Mouse (Mus musculus): ENCODE measurements around the gene Gm43064. TPM values are rescaled to one million over a fixed set of nuclear protein-coding genes. Genes with fewer than 3 reads are reported as not detected.
"Not testable (repeated sequence)": the region's sequence is repeated elsewhere in the genome, so short reads cannot be mapped to it uniquely, and the experiment has no call there.

The Gm43064 gene
- polyA plus RNA-seq, 1 experiment from 2014 or later: 0.60 TPM

DNA sequence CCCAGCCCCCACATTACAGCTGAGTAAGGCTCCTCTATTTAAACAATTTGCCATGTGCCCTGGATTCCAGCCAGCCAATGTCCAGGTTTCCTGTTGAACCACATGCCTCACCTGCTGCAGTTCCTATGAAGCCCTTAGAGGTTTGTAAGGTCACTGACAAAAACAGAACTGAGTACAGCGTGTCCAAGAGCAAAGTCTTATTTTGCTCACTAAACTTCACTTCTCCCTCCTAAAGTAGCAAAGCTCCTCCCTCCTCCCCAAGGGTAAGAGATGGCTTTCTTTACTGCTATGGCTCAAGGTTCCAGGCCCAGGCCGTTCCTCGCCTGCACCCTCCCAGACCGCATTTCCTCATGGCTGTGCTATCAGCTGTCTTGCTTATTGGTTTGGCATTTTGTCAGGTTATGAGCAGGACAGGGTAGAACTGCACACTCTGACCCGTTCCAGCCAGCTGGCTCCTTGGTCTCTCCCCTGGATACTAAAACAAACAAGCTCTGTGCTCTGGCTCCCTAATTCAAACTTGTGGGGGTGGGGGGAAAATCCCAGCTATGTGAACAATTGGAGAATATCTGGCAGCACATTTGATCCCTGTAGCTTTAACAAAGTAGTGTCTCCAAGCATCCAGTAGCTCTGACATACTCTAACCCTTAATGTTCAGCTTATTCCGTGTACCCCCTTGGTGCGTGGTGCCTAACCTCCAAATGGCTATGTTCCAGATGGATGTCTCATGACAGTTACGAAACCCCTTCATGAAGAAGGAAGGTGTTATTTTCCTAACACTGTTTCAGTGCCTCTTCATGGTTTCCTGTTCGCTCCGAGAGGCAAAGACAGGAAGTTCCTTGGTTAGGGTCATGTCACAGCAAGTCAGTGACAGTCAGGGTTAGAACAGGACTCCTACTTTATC lies 7.5 kb upstream of the Gm43064 start:
- Histone ChIP-seq H3K4me3 (no peak overlapping the region; the same call in 1 of the 2 replicates), H3K4me2 (peak overlapping the region; percentile 38), H3K9ac (peak overlapping the region; percentile 67), H3K9me3 (replicated peaks) (no peaks in the 10 kb centered on the region), H3K27me3 (replicated peaks) (no peaks in the 10 kb centered on the region), H3K36me3 (peaks cover 57% of the 10 kb centered on the region), H3K4me1 (peaks cover 91% of the 10 kb centered on the region), H3K27ac (peak overlapping the region; percentile 94)
- 21% methylated on average over 10 of the region's 10 CpGs for WGBS (ENCODE audit: insufficient replicate concordance)
- ATAC-seq: peak; percentile 68

DNA sequence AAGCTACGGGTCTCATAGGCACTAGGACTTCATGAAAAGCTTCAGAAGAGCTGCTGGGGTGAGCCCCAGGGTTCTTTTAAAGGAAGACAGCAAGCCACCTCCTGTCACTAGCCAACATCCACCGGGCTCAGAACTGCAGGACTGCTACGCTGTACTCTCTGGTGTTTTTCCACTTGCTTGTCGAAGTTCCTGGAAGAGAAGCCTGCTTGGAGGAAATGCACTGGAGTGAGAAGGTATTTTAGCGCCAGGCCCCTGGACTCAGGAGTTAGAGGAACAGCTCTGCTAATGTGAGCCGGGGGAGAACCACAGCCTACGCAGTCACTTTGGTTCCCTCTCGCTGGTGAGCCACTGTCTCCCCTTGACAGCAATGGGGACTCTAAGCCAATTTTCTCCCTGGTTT lies 6.5 kb upstream of the Gm43064 start:
- Histone ChIP-seq H3K4me2 (0 out of 2 replicates have a peak overlapping the region, but pooled peaks have one; percentile 15), H3K36me3 (peaks cover 67% of the 10 kb centered on the region), H3K4me1 (peaks cover 91% of the 10 kb centered on the region)

DNA sequence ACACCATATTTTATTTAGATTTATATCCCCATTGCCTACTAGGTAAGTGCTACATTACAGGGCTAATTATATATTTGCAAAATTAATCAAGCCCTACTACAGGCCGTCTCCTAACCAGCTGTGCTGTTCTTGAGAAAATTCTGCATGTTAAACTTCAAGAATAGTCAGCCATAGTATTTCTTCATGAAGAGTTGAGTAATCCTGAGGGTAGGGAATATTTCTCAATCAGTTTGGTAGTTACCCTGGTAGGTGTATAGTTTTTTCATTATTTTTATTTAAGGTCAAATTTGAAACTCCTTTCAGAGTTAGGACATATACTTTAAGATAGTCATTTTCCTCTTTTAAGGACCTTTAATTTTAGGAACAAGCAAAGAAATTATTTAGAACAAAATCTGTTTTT lies 3.7 kb upstream of the Gm43064 start:
- no peak overlapping the region for H3K4me3 ChIP-seq
- H3K36me3 ChIP-seq: peaks cover 67% of the 10 kb centered on the region
- WGBS (ENCODE audit: insufficient replicate concordance): 83% methylated on average over 1 of the region's 1 CpGs
- H3K27me3 ChIP-seq (replicated peaks): no peaks in the 10 kb centered on the region
- peak overlapping the region; percentile 35 for H3K4me2 ChIP-seq
- 0 out of 2 replicates have a peak overlapping the region, but pooled peaks have one; percentile 12 for H3K9ac ChIP-seq
- H3K27ac ChIP-seq: peak overlapping the region; percentile 94
- no peaks in the 10 kb centered on the region for H3K9me3 ChIP-seq (replicated peaks)
- no peak for ATAC-seq
- peaks cover 81% of the 10 kb centered on the region for H3K4me1 ChIP-seq

More for the DNA sequence above, 6.5 kb upstream of the Gm43064 start:
- 52% methylated on average over 8 of the region's 8 CpGs for WGBS (ENCODE audit: insufficient replicate concordance)
- no peaks in the 10 kb centered on the region for H3K9me3 ChIP-seq (replicated peaks)
- ATAC-seq: no peak
- peak overlapping the region; percentile 49 for H3K9ac ChIP-seq
- H3K27ac ChIP-seq: peak overlapping the region; percentile 94
- H3K27me3 ChIP-seq (replicated peaks): no peaks in the 10 kb centered on the region
- no peak overlapping the region for H3K4me3 ChIP-seq

DNA sequence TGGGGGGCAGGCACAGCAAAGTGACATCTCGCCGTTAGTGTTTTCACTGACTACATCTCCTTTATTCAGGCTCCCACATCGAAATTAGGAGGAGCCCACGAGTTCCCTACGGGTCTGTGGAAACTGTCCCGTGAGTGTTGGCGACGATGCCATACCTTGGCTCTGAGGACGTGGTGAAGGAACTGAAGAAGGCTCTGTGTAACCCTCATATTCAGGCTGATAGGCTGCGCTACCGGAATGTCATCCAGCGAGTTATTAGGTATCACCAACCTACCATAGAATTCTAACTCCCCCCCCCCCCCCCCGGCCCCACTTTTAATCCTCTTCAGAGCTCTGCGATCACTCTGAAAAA lies 402 bp downstream of the Gm43064 start:
- ATAC-seq: peak; percentile 62
- under 1% methylated on average over 14 of the region's 14 CpGs for WGBS (ENCODE audit: insufficient replicate concordance)
- Histone ChIP-seq H3K9ac (peak overlapping the region; percentile 88), H3K36me3 (peaks cover 64% of the 10 kb centered on the region), H3K4me3 (peak overlapping the region; percentile 96), H3K27me3 (replicated peaks) (no peaks in the 10 kb centered on the region), H3K4me2 (peak overlapping the region; percentile 75), H3K27ac (peak overlapping the region; percentile 97), H3K9me3 (replicated peaks) (no peaks in the 10 kb centered on the region), H3K4me1 (peaks cover 57% of the 10 kb centered on the region)

DNA sequence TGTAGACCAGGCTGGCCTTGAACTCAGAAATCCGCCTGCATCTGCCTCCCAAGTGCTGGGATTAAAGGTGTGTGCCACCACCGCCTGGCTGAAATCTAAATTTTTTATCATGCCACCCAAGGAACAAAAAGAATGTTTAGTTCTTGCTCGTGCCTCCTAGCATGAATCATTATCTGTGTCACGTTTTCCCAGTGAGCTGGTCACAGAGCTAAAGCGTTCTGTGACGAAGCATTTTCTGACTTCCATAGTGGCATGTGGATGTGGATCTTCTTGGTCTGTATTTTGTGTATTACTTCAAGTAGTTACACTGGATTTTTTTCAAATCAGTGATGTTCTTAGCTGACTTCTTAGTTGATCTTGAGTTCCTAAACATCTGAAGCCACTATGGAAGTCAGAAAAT lies 1.6 kb downstream of the Gm43064 start:
- peaks cover 62% of the 10 kb centered on the region for H3K36me3 ChIP-seq
- H3K27me3 ChIP-seq (replicated peaks): no peaks in the 10 kb centered on the region
- ATAC-seq: no peak
- H3K4me2 ChIP-seq: peak overlapping the region; percentile 75
- WGBS (ENCODE audit: insufficient replicate concordance): 61% methylated on average over 6 of the region's 6 CpGs
- peaks cover 47% of the 10 kb centered on the region for H3K4me1 ChIP-seq
- H3K27ac ChIP-seq: peak overlapping the region; percentile 97
- H3K4me3 ChIP-seq: peak overlapping the region; percentile 96
- no peaks in the 10 kb centered on the region for H3K9me3 ChIP-seq (replicated peaks)
- H3K9ac ChIP-seq: peak overlapping the region; percentile 88

DNA sequence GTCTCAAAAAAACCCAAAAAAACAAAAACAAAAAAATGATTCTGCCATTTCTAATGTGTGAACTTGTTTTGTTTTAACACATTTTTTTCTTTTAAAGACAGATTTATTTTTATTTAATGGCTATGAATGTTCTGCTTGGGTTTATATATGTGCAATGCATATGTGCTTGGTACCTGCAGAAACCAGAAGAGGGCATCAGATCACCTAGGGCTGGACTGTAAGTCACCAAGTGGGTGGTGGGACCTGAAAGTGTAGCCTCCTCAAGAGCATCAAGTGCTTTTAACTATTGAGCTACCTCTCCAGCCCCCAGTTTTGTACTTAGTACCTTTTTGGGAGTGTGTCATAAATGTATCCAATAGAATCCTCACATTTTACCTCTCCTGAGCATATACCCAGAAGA lies 18.2 kb downstream of the Gm43064 start:
- peaks cover 12% of the 10 kb centered on the region for H3K36me3 ChIP-seq

DNA sequence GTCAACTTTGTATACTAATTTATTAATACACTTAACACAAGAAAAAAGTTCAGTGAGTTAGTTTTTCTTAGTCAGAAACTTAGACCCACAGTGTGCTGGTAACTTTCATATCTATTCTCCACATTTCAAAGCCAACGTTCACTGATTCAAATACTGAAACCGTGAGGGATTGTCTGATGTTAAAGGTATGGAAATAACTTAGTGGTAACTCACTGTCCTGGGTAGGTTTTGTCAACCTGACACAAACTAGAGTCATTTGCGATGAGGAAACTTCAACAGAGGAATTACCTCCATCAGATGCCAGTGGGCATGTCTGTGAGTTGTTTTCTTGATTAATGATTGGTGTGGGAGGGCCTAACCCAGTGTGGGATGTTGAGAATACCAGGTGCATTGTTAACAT lies 19.7 kb downstream of the Gm43064 start:
- Histone ChIP-seq H3K36me3 (no peaks in the 10 kb centered on the region), H3K4me3 (no peak overlapping the region), H3K27me3 (replicated peaks) (no peaks in the 10 kb centered on the region), H3K9me3 (replicated peaks) (no peaks in the 10 kb centered on the region), H3K9ac (no peak overlapping the region), H3K4me2 (no peak overlapping the region), H3K27ac (no peak overlapping the region), H3K4me1 (peaks cover 25% of the 10 kb centered on the region)
- ATAC-seq: no peak
- WGBS (ENCODE audit: insufficient replicate concordance): 79% methylated on average over 3 of the region's 3 CpGs

More for the DNA sequence above, 18.2 kb downstream of the Gm43064 start:
- Histone ChIP-seq H3K4me1 (peaks cover 17% of the 10 kb centered on the region), H3K4me2 (no peak overlapping the region), H3K9ac (no peak overlapping the region), H3K4me3 (no peak overlapping the region), H3K27me3 (replicated peaks) (no peaks in the 10 kb centered on the region), H3K9me3 (replicated peaks) (no peaks in the 10 kb centered on the region), H3K27ac (no peak overlapping the region)
- ATAC-seq: no peak

DNA sequence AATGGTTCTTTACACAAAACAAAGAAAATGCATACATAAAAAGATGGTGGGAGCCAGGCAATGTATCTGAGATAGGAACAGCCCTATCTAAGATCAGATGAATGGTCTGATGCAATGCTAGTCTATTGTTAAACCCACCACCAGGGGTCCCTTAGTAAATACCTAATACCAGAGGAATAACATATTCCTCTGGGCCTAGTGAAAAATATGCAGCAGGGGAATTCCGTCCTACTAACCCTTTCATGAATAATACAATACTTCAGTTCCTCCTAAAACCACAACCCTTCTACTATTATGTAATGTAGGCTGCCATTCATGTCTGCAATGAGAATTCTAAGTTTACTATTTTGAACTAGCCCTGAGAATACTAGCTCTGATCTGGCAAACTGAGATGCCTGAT lies 21.3 kb downstream of the Gm43064 start:
- H3K9me3 ChIP-seq (replicated peaks); H3K27me3 ChIP-seq (replicated peaks); H3K36me3 ChIP-seq: not testable (repeated sequence)

DNA sequence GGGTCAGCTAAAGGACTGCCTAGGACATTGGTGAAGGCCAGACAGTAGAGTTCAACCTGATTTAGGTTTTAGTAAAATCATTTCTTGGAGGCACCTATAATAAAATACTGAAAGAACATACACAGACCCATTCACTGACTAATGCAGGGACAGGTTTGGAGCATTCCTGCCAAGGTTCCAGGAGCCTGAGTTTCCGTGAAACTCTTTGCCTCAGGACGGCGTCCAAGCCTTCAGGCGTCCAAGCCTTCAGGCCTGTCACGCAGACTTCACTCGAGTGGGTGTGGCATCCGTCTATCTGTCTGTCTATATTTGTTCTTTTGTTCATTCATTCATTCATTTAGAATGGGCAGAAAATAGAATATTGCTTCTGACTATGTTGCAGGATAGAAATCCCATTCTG lies 21.8 kb downstream of the Gm43064 start:
- no peak overlapping the region for H3K9ac ChIP-seq
- H3K27me3 ChIP-seq (replicated peaks): no peaks in the 10 kb centered on the region
- no peak overlapping the region for H3K27ac ChIP-seq
- H3K4me3 ChIP-seq: no peak overlapping the region
- no peak for ATAC-seq
- no peak overlapping the region for H3K4me2 ChIP-seq
- no peaks in the 10 kb centered on the region for H3K9me3 ChIP-seq (replicated peaks)
- peaks cover 25% of the 10 kb centered on the region for H3K4me1 ChIP-seq
- WGBS (ENCODE audit: insufficient replicate concordance): 78% methylated on average over 7 of the region's 7 CpGs
- no peaks in the 10 kb centered on the region for H3K36me3 ChIP-seq

More for the DNA sequence above, 21.3 kb downstream of the Gm43064 start:
- not testable (repeated sequence) for H3K4me2 ChIP-seq, ATAC-seq, H3K4me3 ChIP-seq, H3K27ac ChIP-seq, H3K9ac ChIP-seq
- 80% methylated on average over 1 of the region's 1 CpGs for WGBS (ENCODE audit: insufficient replicate concordance)
- peaks cover 25% of the 10 kb centered on the region for H3K4me1 ChIP-seq

DNA sequence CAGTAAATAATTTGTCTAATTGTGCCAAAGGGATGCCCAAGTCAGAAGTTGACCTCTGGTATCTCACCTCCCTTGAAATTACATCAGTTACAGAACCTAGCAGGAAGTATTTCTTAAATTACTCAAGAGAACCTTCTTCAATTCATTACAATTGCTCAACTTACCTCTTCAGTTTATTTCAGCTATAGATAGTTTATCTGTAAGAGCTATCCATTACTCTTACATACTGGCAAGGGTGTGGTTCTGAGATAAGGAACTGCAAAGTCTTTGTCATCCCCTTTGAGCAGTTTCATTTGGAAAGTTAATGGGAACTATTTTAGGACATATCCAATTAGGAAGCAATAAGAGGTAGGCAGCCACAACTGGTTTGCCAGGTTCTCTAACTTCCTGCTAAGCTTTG lies 23.1 kb downstream of the Gm43064 start, which contains the start of gene Bcl2l15:
Gene Bcl2l15 (plus strand): TSS at position 176 of the 400 bp plus-strand sequence.
- no peak within 1 kb of the TSS for H3K4me3 ChIP-seq

DNA sequence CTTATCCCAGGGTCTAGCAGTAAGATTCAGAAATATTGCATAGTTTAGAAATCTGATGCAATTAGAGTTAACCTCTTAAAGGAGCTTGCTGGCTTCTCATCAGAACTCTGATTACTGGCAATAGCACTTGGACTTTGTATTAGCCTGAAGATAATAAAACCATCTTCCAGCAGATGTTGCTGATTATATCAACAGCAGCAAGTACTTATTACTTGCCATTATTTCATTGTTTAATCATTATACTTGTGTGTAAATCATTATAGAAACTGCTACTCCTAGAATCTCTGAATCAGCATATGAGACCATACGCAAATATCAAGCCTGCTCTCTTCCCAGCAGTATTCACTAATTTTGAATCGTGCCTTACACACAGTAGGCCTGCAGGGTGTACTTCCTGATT lies 24.6 kb downstream of the Gm43064 start:
- ATAC-seq: no peak
- 86% methylated on average over 2 of the region's 2 CpGs for WGBS (ENCODE audit: insufficient replicate concordance)
- H3K4me2 ChIP-seq: no peak overlapping the region
- no peaks in the 10 kb centered on the region for H3K9me3 ChIP-seq (replicated peaks)
- peaks cover 25% of the 10 kb centered on the region for H3K4me1 ChIP-seq
- H3K27me3 ChIP-seq (replicated peaks): no peaks in the 10 kb centered on the region
- H3K4me3 ChIP-seq: no peak overlapping the region
- H3K9ac ChIP-seq: no peak overlapping the region
- H3K36me3 ChIP-seq: no peaks in the 10 kb centered on the region
- no peak overlapping the region for H3K27ac ChIP-seq

More for the DNA sequence above, 23.1 kb downstream of the Gm43064 start, which contains the start of gene Bcl2l15:
- Histone ChIP-seq H3K9ac (peak within 1 kb of the TSS; percentile 19; the same call in 1 of the 2 replicates), H3K9me3 (replicated peaks) (no peaks in the 10 kb centered on the region), H3K27ac (peak within 1 kb of the TSS; percentile 34; the same call in 1 of the 2 replicates), H3K36me3 (no peaks in the 10 kb centered on the region), H3K4me1 (peaks cover 25% of the 10 kb centered on the region), H3K27me3 (replicated peaks) (no peaks in the 10 kb centered on the region), H3K4me2 (peak within 1 kb of the TSS; percentile 38)
- peak; percentile 75 for ATAC-seq

DNA sequence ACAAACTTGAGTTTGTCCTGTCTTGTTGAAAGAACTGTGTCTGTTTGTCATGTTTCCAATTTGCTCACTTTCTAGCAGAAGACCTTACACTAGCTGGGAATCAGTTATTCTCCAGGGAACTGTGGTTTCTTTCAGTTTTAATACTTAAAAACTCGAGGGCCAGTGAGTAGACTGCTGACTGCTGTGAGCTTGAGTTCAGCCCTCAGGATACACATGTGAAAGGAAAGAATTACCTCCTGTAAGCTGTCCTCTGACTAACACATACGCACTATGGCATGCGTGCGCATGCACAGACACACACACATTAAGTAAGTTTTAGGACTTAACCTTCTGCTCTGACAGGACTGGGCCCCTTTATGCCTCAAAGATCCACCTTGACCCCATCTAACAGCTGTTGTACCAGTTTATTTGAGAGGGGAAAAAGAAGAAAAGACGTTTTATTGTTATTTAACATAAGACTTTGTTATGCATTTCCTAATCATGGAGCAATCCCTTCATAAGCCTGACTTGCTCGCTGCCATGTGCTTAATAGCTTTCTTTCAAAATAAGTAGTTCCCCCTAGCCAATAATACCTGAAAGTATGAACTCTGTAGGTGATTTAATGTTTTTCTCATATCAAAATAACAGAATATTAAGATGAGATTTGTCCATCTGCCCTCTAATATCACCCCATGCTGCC lies 26.0 kb downstream of the Gm43064 start:
- H3K4me3 ChIP-seq: no peak overlapping the region
- ATAC-seq: no peak
- peaks cover 25% of the 10 kb centered on the region for H3K4me1 ChIP-seq
- H3K9me3 ChIP-seq (replicated peaks): no peaks in the 10 kb centered on the region
- no peak overlapping the region for H3K4me2 ChIP-seq
- 67% methylated on average over 6 of the region's 6 CpGs for WGBS (ENCODE audit: insufficient replicate concordance)
- no peaks in the 10 kb centered on the region for H3K27me3 ChIP-seq (replicated peaks)
- H3K9ac ChIP-seq: no peak overlapping the region
- H3K36me3 ChIP-seq: no peaks in the 10 kb centered on the region
- H3K27ac ChIP-seq: no peak overlapping the region
